Mouse (Mus musculus): ENCODE data around the gene Slc26a9.

GRCm38 (mm10) chr1:131737269-131737668 lies 6.6 kb upstream of the Slc26a9 start:
- TF ChIP-seq CTCF (IDR thresholded peaks at IDR 0.05; ENCODE audit: low read depth) = no peak
- no peak for TF ChIP-seq EP300 (IDR thresholded peaks at IDR 0.05; ENCODE audit: low read depth)
